Mouse (Mus musculus): ENCODE measurements around the gene Magee2.
"Not testable (repeated sequence)": the region's sequence is repeated elsewhere in the genome, so short reads cannot be mapped to it uniquely, and the experiment has no call there.

The Magee2 gene

DNA sequence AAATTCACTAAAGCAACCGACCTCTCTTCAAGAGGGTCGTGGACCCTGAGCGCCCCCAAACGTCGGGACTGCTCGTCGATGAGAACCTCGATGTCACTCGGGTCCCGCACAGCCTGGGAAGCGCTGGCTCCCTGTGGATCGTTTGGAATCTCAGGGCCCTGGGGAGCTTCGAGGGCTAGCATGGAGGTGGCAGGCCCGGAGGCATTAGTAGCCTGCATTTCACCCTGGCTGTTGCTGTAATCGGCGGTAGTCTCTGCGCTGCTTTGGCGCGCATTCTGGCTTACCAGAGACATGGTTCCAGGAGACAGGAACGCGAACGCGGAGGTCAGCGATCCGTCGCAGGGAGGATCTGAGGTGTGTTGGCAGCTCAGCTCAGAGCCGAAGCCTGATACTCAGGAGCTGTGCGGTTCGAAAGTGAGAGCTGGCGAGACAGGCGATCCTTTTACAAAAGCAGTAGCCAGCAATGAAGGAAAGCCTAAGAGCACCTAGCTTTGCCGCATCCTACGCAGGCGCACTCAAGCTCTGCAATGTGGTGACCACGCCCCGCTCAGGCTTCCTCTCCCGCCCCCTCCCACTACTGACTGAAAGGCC, at the start of gene Magee2:
Magee2 (minus strand) TSS at position 517 of the 591 bp plus-strand sequence.
- DNase-seq: no peak

DNA sequence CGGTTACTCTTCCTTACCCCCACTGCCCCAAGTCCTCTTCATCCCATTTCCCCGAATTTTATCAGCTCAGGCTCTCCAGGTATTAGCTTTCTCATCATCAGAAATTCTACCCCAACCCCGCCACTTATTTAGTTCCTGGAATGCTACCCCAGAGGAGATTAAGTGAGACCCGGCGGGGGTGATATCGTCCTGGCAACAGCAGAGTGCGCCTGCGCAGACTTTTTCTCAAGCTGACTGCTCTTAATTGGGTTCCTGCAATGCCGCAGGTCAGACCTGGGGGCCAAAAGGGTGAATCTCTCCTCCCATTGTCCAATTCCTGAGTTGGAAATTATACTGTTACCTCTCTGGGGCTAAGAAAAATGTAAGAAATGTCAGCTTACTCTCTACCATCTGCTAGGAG, 3.5 kb downstream of the Magee2 start:
- DNase-seq: no peak

DNA sequence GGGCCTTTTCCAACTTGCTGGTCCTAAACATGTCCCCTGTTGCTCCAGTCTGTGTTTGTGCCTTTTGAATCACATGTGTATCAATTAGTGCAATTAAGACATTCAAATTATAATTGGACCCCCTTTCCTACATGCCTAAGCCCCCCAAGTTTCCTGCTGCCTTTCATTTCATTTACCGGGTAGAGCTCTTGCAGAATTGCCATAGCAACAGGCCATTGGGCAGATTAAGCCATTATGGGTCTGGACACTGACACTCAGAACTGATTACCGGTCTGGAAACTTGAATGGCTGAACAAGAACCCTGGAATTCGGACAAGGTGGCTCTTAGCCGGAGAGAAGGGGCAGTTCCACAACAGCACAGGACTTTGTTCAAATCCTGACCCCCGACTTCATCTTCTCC, 39.5 kb downstream of the Magee2 start:
- not testable (repeated sequence) for DNase-seq

DNA sequence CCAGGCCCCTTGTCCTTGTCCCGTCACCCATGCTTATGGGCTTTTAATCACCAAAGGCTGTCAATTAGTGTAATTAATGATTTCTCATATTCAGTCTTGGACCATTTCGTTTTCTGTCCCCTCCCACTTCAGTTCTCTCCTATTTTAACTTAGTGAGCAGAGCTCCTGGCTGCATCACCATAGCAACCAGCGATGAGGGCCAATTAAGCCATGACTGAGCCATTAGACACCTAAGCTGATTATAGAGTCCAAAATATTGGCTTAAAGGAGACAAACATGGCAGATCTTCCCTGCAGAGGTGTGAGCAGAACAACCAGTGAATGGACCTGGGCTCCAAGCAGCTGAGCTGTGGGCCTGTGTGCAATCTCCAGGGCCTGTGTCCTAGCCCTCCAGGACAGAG, 40.1 kb downstream of the Magee2 start:
- DNase-seq: not testable (repeated sequence)

DNA sequence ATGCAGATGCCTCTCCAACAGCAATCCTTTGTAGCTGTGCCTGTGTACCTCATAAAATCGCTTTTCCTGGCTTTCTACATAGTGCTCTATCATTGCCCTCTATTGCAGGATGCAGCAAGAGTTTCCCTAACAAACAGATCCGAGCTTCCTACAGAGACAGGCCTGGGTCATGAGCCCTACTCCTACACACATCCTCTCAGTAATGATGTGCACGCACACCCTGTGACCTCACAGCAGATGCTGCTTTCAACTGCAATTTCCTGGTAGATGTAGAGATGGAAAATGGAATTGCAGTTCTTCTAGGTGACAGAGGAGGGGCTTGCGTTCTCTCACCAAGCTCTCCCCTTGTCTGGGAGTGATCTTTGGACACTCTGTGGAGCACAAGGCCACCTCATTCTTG, 43.4 kb downstream of the Magee2 start:
- not testable (repeated sequence) for DNase-seq
